Mouse (Mus musculus) forebrain, embryonic 16.5 days (tissue): ENCODE measurements around the gene Rpusd4. TPM values are rescaled to one million over a fixed set of nuclear protein-coding genes. Genes with fewer than 3 reads are reported as not detected.

Experiments used
- ATAC-seq: fragments of 200-750 bp; cut with Nextera tagmentation; 2 replicates; pipeline ENCODE4 v1.8.0; 2017; ENCODE audit warnings: mild to moderate bottlenecking, moderate library complexity
- H3K27ac ChIP-seq: fragments of 300-500 bp; sonication (generic); 2 replicates; pipeline ENCODE4 v1.5.1; 2014; ENCODE audit warnings: low read length, control low read depth
- H3K27me3 ChIP-seq: fragments of 300-500 bp; sonication (generic); replicated peaks from 2 replicates; pipeline ENCODE4 v1.6.1; 2014; ENCODE audit warnings: low read length; ENCODE audit not compliant: control insufficient read depth, insufficient read depth
- H3K36me3 ChIP-seq: fragments of 300-500 bp; sonication (generic); 2 replicates; pipeline ENCODE4 v1.6.1; 2014; ENCODE audit not compliant: control insufficient read depth, insufficient read depth
- H3K4me1 ChIP-seq: fragments of 300-500 bp; sonication (generic); replicated peaks from 2 replicates; pipeline ENCODE4 v1.6.1; 2014; ENCODE audit warnings: low read length; ENCODE audit not compliant: control insufficient read depth, insufficient read depth
- H3K4me2 ChIP-seq: fragments of 300-500 bp; sonication (generic); 2 replicates; pipeline ENCODE4 v1.6.1; 2014; ENCODE audit warnings: mild to moderate bottlenecking, low read length, control low read depth
- H3K4me3 ChIP-seq: fragments of 300-500 bp; sonication (generic); replicated peaks from 2 replicates; pipeline ENCODE4 v1.5.1; 2014; ENCODE audit warnings: mild to moderate bottlenecking, low read length, control low read depth
- H3K9ac ChIP-seq: fragments of 300-500 bp; sonication (generic); replicated peaks from 2 replicates; pipeline ENCODE4 v1.6.1; 2014; ENCODE audit warnings: low read depth, low read length, control low read depth
- H3K9me3 ChIP-seq: fragments of 300-500 bp; sonication (generic); 2 replicates; pipeline ENCODE4 v1.6.1; 2016; ENCODE audit warnings: low read length; ENCODE audit not compliant: control insufficient read depth
- WGBS: fragments of 180-500 bp; shearing (Covaris S2); extraction: QIAGEN DNeasy Blood & Tissue Kit; methylation state at CpG from one replicate; pipeline ENCODE4 v1.1.7; 2014; 5-methylcytosine and 5-hydroxymethylcytosine counted together
- polyA plus RNA-seq: library from polyadenylated mRNA; unstranded; fragments of >200 nt; fragmentation: Nextera tagmentation; extraction: Ambion mirVana; gene quantifications from 2 replicates; pipeline ENCODE4 v1.2.1, GENCODE M21; 2015

The Rpusd4 gene
- polyA plus RNA-seq, 1 experiment from 2014 or later, result 19.7 TPM

DNA sequence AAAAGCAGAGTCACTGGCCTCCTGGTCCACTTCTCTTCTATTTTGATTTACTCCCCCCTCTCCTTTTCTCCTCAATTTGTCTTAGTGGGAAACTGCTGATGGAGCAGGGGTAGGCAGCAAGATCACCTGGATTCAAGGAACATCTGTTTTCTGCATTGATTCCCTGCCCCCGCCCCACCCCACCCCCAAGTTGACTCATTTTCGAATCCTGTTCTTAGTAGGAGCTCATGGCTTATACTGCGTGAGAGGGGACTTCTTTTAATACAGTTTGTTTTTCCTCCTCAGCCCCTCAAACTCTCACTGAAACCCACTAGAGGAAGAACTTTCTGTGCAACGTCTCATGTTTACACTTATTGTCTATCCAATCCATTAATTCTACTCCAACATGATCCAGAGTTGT is 56.3 kb downstream of the Rpusd4 start:
- no peak for ATAC-seq
- Histone ChIP-seq H3K27ac (no peak overlapping the region), H3K4me1 (peaks cover 2% of the 10 kb centered on the region; the same call in 1 of the 2 replicates), H3K27me3 (no peaks in the 10 kb centered on the region), H3K4me3 (no peak overlapping the region), H3K9me3 (no peaks in the 10 kb centered on the region), H3K9ac (no peak overlapping the region), H3K36me3 (no peaks in the 10 kb centered on the region), H3K4me2 (no peak overlapping the region)
- 84% methylated on average over 4 of the region's 4 CpGs for WGBS

DNA sequence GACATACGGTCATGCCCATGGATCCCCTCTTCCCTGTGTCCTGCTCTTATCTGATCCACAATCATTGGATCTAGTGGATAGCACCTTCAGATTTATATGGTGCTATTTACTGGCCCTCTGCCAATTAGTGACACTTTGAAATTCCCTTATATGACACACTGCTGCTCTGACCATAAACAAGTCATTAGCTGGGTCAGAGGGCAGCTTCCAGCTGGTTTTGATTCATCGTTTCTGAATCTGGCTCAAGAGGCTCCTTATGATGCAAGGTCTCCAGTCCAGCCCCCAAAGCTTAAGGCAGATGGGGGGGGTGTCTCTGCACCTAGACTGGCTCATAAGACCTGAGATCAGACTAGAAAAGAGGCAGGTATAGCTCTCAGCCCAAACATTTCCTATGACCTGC is 56.9 kb downstream of the Rpusd4 start:
- H3K36me3 ChIP-seq, result no peaks in the 10 kb centered on the region
- H3K4me3 ChIP-seq, result no peak overlapping the region
- no peaks in the 10 kb centered on the region for H3K4me1 ChIP-seq
- WGBS, result 49% methylated on average over 2 of the region's 2 CpGs
- no peak for ATAC-seq
- H3K27ac ChIP-seq, result no peak overlapping the region
- H3K4me2 ChIP-seq, result no peak overlapping the region
- H3K27me3 ChIP-seq, result no peaks in the 10 kb centered on the region
- H3K9ac ChIP-seq, result no peak overlapping the region
- no peaks in the 10 kb centered on the region for H3K9me3 ChIP-seq

DNA sequence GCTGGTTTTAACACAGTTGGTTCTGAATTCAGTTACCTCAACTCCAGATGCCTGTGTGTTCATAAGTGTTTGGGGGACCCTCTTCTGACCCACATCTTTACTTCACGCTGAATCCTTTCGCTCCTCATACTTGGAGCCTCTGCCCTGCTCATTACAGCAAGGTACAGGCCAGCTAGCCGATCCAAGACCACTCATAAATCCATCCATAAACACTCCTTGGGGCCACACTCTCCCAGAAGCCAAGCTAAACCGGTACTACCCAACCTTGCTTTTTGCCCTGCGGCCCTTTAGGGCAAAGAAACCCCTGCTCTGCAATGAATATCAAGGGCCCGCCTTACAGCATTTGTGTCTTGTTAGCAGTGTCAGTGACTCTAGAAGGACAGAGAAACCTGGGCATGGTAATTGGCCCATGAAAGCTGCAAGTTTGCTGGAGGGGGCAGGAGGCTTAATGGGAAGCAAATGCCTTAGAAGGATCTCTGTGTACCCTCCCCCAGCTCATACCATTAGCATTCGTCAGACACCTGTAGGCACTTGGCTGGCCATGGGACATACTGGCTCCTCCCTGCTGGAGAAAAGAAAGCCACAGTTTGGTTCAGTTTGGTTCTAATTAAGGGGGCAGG is 59.1 kb downstream of the Rpusd4 start:
- Histone ChIP-seq H3K36me3 (no peaks in the 10 kb centered on the region), H3K4me3 (no peak overlapping the region), H3K4me2 (no peak overlapping the region), H3K27ac (no peak overlapping the region), H3K9ac (no peak overlapping the region), H3K27me3 (no peaks in the 10 kb centered on the region), H3K4me1 (peaks cover 15% of the 10 kb centered on the region), H3K9me3 (no peaks in the 10 kb centered on the region)
- 44% methylated on average over 7 of the region's 7 CpGs for WGBS
- no peak for ATAC-seq

Other genes starting within 250 kb of the Rpusd4 start
- 13.0 and 13.6 TPM in 2 replicates for gene St3gal4, start 148.6 kb upstream of the Rpusd4 start, polyA plus RNA-seq
- 80.4 TPM in 2 replicates for gene Dcps, start 91.8 kb upstream of the Rpusd4 start, polyA plus RNA-seq
- 52.6 and 56.4 TPM in 2 replicates for gene Srpr, start 67.7 kb upstream of the Rpusd4 start, polyA plus RNA-seq
- 3.9 and 4.2 TPM in 2 replicates for gene Tirap, start 67.6 kb upstream of the Rpusd4 start, polyA plus RNA-seq
- 41.1 and 53.4 TPM in 2 replicates for gene Foxred1, start 56.8 kb upstream of the Rpusd4 start, polyA plus RNA-seq
- gene Fam118b, start 60 bp upstream of the Rpusd4 start, polyA plus RNA-seq, result 86.8 and 92.5 TPM in 2 replicates
- gene Cdon, start 153.3 kb downstream of the Rpusd4 start, polyA plus RNA-seq, result 11.9 and 12.3 TPM in 2 replicates